Mouse (Mus musculus): ENCODE data around the gene Lamtor3.

Gene Lamtor3

DNA sequence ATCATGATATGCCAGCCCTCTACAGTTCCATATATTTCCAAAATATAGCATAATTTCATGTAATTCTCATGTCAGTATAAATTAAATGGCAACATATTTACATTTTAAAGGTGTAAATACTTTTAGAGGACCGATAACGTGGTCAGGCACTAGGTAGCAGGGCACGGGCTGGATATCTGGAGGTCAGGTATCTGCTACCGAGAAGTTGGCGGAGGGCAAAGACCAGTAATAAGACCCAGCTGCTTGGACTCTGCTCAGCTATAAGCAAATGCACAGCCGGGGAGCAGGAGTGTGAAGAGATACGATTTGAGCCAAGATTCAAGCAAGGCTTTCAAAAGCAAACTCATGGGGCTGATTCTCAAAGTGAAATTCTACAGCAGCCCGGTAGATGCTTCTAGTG is 56.0 kb downstream of the Lamtor3 start:
- Histone ChIP-seq H3K4me1 (replicated peaks; ENCODE audit: low read depth, low read length) (peaks cover 92% of the 10 kb centered on the region), H3K4me3 (replicated peaks; ENCODE audit: low read length) (peak overlapping the region; percentile 26), H3K27me3 (ENCODE audit: insufficient read depth, low read length) (no peaks in the 10 kb centered on the region), H3K36me3 (ENCODE audit: insufficient read depth, low read length) (no peaks in the 10 kb centered on the region), H3K9me3 (ENCODE audit: low read length) (no peaks in the 10 kb centered on the region)
- no peak for TF ChIP-seq POU5F1 (IDR thresholded peaks at IDR 0.05; ENCODE audit: borderline replicate concordance, low read length)
- no peak for TF ChIP-seq NANOG (IDR thresholded peaks at IDR 0.05; ENCODE audit: borderline replicate concordance, low read length)
- no peak for TF ChIP-seq CTCF (conservative IDR thresholded peaks at IDR 0.05; ENCODE audit: low read length)

DNA sequence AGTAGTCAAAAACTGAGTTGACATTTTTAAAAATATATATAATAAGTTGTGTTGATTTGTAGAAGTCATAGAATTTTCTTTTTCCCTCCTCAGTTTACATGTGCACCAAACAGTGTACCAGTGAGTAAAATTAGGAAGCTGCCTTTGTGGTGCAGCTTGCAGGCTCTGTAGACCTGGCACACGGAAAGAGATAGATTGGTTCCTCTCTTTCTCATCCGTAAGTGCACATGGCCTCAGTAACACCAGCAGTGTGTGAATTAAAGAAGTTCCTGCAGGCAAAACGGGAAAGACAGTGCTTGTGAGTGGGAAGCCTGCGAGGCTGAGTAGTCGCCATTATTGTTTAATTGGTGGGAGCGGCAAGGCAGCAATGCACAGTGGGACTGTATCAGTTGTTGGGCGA is 57.1 kb downstream of the Lamtor3 start:
- H3K4me1 ChIP-seq (replicated peaks; ENCODE audit: low read depth, low read length): peaks cover 95% of the 10 kb centered on the region
- no peaks in the 10 kb centered on the region for H3K27me3 ChIP-seq (ENCODE audit: insufficient read depth, low read length)
- TF ChIP-seq POU5F1 (IDR thresholded peaks at IDR 0.05; ENCODE audit: borderline replicate concordance, low read length) (no peak), CTCF (conservative IDR thresholded peaks at IDR 0.05; ENCODE audit: low read length) (no peak), NANOG (IDR thresholded peaks at IDR 0.05; ENCODE audit: borderline replicate concordance, low read length) (no peak)
- no peaks in the 10 kb centered on the region; the same call in 1 of the 2 replicates for H3K36me3 ChIP-seq (ENCODE audit: insufficient read depth, low read length)
- peak overlapping the region; percentile 56 for H3K4me3 ChIP-seq (replicated peaks; ENCODE audit: low read length)
- no peaks in the 10 kb centered on the region for H3K9me3 ChIP-seq (ENCODE audit: low read length)

DNA sequence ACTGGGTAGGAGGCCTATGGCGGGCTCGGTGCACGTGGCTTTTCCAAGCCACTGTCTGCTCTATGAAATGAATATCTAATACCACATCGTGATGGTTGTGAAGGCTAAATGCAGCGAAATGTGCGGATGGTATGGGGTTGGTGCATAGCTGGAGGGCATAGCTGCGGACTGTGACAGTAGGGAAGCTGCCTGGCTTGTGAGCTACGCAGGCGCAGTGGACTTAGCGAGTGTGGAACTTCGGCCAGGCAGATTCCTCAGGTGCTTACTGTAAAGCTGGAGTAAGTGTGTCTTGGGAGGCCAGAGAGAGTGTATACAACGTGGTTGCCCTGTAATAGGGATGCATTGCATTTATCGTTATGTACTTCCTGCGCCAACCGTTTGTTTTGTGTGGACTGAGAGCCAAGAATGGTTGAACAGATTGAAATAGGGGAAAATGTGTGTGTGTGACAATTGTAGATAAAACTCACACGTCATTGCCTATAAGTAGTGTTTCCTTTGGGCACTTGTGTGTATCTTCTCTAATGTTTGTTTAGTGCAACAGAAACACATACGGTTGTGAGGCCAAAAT is 57.6 kb downstream of the Lamtor3 start:
- Histone ChIP-seq H3K27me3 (ENCODE audit: insufficient read depth, low read length) (no peaks in the 10 kb centered on the region), H3K36me3 (ENCODE audit: insufficient read depth, low read length) (no peaks in the 10 kb centered on the region; the same call in 1 of the 2 replicates)

GRCm38 (mm10) chr3:137976943-137977628 is 58.8 kb downstream of the Lamtor3 start:
- Histone ChIP-seq H3K4me3 (replicated peaks; ENCODE audit: low read length) (peak overlapping the region; percentile 54), H3K9me3 (ENCODE audit: low read length) (no peaks in the 10 kb centered on the region), H3K36me3 (ENCODE audit: insufficient read depth, low read length) (no peaks in the 10 kb centered on the region; the same call in 1 of the 2 replicates), H3K4me1 (replicated peaks; ENCODE audit: low read depth, low read length) (peaks cover 95% of the 10 kb centered on the region), H3K27me3 (ENCODE audit: insufficient read depth, low read length) (no peaks in the 10 kb centered on the region)
- peak; percentile 35; the same call in 1 of the 2 replicates for TF ChIP-seq NANOG (IDR thresholded peaks at IDR 0.05; ENCODE audit: borderline replicate concordance, low read length)
- no peak for TF ChIP-seq CTCF (conservative IDR thresholded peaks at IDR 0.05; ENCODE audit: low read length)
- TF ChIP-seq POU5F1 (IDR thresholded peaks at IDR 0.05; ENCODE audit: borderline replicate concordance, low read length): no peak

More for the DNA sequence above, 57.6 kb downstream of the Lamtor3 start:
- H3K4me1 ChIP-seq (replicated peaks; ENCODE audit: low read depth, low read length): peaks cover 95% of the 10 kb centered on the region
- H3K9me3 ChIP-seq (ENCODE audit: low read length): no peaks in the 10 kb centered on the region
- H3K4me3 ChIP-seq (replicated peaks; ENCODE audit: low read length): peak overlapping the region; percentile 56
- TF ChIP-seq POU5F1 (IDR thresholded peaks at IDR 0.05; ENCODE audit: borderline replicate concordance, low read length): no peak
- no peak for TF ChIP-seq CTCF (conservative IDR thresholded peaks at IDR 0.05; ENCODE audit: low read length)
- TF ChIP-seq NANOG (IDR thresholded peaks at IDR 0.05; ENCODE audit: borderline replicate concordance, low read length): no peak

DNA sequence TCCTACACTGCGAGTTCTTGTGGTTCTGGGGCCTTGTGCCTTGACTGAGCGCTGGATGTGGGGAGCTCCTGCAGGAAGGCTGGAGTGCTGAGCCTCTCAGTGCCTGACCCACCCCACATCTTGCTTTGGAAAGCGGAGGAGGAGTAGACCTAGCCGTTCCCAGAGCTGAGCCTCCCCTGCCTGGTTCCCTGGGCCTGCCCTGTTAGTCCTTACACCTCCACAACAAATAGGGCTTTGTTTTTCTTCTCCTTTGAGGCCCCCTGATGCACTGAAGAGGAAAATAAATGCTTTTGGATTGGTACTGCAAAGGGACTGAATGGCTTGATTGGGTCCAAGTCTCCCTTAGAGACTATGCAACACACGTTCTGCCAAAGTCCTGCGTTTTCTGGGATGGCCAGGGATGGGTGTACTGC is 59.3 kb downstream of the Lamtor3 start:
- no peaks in the 10 kb centered on the region for H3K9me3 ChIP-seq (ENCODE audit: low read length)
- H3K4me1 ChIP-seq (replicated peaks; ENCODE audit: low read depth, low read length): peaks cover 95% of the 10 kb centered on the region
- no peak for TF ChIP-seq NANOG (IDR thresholded peaks at IDR 0.05; ENCODE audit: borderline replicate concordance, low read length)
- TF ChIP-seq CTCF (conservative IDR thresholded peaks at IDR 0.05; ENCODE audit: low read length): no peak
- H3K4me3 ChIP-seq (replicated peaks; ENCODE audit: low read length): peak overlapping the region; percentile 54
- no peaks in the 10 kb centered on the region for H3K27me3 ChIP-seq (ENCODE audit: insufficient read depth, low read length)
- H3K36me3 ChIP-seq (ENCODE audit: insufficient read depth, low read length): no peaks in the 10 kb centered on the region; the same call in 1 of the 2 replicates

- 0 out of 2 replicates have a peak overlapping the region, but pooled peaks have one; percentile 3 for H3K4me3 ChIP-seq (replicated peaks; ENCODE audit: low read length)
- no peaks in the 10 kb centered on the region; the same call in 1 of the 2 replicates for H3K36me3 ChIP-seq (ENCODE audit: insufficient read depth, low read length)
- no peaks in the 10 kb centered on the region for H3K27me3 ChIP-seq (ENCODE audit: insufficient read depth, low read length)
- no peaks in the 10 kb centered on the region for H3K9me3 ChIP-seq (ENCODE audit: low read length)
- H3K4me1 ChIP-seq (replicated peaks; ENCODE audit: low read depth, low read length): peaks cover 89% of the 10 kb centered on the region
- TF ChIP-seq NANOG (IDR thresholded peaks at IDR 0.05; ENCODE audit: borderline replicate concordance, low read length) (no peak), CTCF (conservative IDR thresholded peaks at IDR 0.05; ENCODE audit: low read length) (no peak), POU5F1 (IDR thresholded peaks at IDR 0.05; ENCODE audit: borderline replicate concordance, low read length) (no peak)
These were observed 59.9 kb downstream of the Lamtor3 start for GRCm38 (mm10) chr3:137978233-137978632.
